Comparison of ENCODE assay signal across 27 mouse cellular contexts in the genomic region with DNA sequence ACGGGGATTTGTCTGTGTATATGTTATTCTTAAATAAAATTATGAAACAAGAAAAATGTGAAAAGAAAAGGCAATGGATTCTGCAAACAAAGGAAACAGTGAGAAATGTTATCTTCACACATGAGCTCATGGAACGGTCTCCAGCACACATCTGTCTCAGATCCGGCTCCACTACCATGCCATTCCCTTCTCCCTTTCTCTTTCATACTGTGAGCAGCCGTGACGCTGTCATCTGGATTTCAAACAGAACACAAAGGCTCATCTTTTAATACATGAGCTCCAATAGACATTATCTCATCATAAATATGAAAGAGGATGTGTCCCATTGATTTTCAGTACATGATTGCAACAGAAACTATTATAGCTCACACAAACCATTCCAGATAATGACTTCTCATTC.
A peak's percentile ranks its signal among the peaks of the same experiment; 100 is the strongest.
DNase-seq lines count a peak whose midpoint lies in the region; ATAC-seq and TF ChIP-seq lines count a peak whose summit lies in the region.
"Had no signal": no experiment of that assay in that cellular context is flagged by ENCODE, and none has a peak within 500 bp of the region (broad histone marks: within the 10 kb centered on the region; RNA-seq: fewer than 3 reads in every experiment).

No protein-coding gene starts in this region.

- no peak for TF ChIP-seq POLR2A in brain, embryonic 14.5 days (IDR thresholded peaks at IDR 0.05; ENCODE audit: borderline replicate concordance, extremely low read depth, insufficient read depth, insufficient read length, poor library complexity, severe bottlenecking)

- peaks cover 7% of the 10 kb centered on the region for H3K9me3 ChIP-seq in hindbrain, embryonic 13.5 days
- H3K9me3 ChIP-seq in hindbrain, embryonic 16.5 days (ENCODE audit: control insufficient read depth, low read length), result peaks cover 6% of the 10 kb centered on the region
- peaks cover 7% of the 10 kb centered on the region for H3K9me3 ChIP-seq in midbrain, embryonic 13.5 days
- peaks cover 8% of the 10 kb centered on the region for H3K9me3 ChIP-seq in midbrain, embryonic 10.5 days (replicated peaks)
- 0 out of 2 replicates have a peak, but pooled peaks cover 3% of the 10 kb centered on the region for H3K9me3 ChIP-seq in midbrain, embryonic 15.5 days

- no peak for ATAC-seq in hindbrain, embryonic 13.5 days (ENCODE audit: low FRiP score)
- ATAC-seq in hindbrain, embryonic 16.5 days, result no peak
- ATAC-seq in midbrain, embryonic 13.5 days, result no peak
- 0 out of 2 replicates have a peak, but pooled peaks have one; percentile 58 for ATAC-seq in midbrain, embryonic 15.5 days (replicated peaks)
- ATAC-seq: CD4-positive, CD25-positive, alpha-beta regulatory T cell, adult 4 months; forebrain, embryonic 13.5 days; hindbrain, postnatal 0 days; inflammation-experienced regulatory T-cells, adult 6 months; intestine, postnatal 0 days had no signal

- H3K9ac ChIP-seq in hindbrain, embryonic 13.5 days, result no peak overlapping the region
- H3K9ac ChIP-seq in hindbrain, embryonic 16.5 days (ENCODE audit: low read depth, low read length), result no peak overlapping the region
- H3K9ac ChIP-seq in midbrain, embryonic 13.5 days (replicated peaks), result no peak overlapping the region
- H3K9ac ChIP-seq in midbrain, embryonic 15.5 days, result no peak overlapping the region
- H3K9ac ChIP-seq: embryonic facial prominence, embryonic 13.5 days; forebrain, embryonic 13.5 days had no signal

- no peak overlapping the region for H3K4me2 ChIP-seq in hindbrain, embryonic 13.5 days
- no peak overlapping the region for H3K4me2 ChIP-seq in hindbrain, embryonic 16.5 days (ENCODE audit: low read length)
- no peak overlapping the region for H3K4me2 ChIP-seq in midbrain, embryonic 13.5 days (replicated peaks)
- H3K4me2 ChIP-seq in midbrain, embryonic 15.5 days, result no peak overlapping the region
- H3K4me2 ChIP-seq: embryonic facial prominence, embryonic 13.5 days; forebrain, embryonic 13.5 days; heart, embryonic 11.5 days had no signal

- peak overlapping the region; percentile 40; the same call in 1 of the 2 replicates for H3K27ac ChIP-seq in hindbrain, embryonic 13.5 days
- no peak overlapping the region for H3K27ac ChIP-seq in hindbrain, embryonic 16.5 days (ENCODE audit: low read depth, low read length)
- H3K27ac ChIP-seq in midbrain, embryonic 13.5 days, result peak overlapping the region; percentile 60
- H3K27ac ChIP-seq in midbrain, embryonic 10.5 days (replicated peaks), result no peak overlapping the region
- peak overlapping the region; percentile 35 for H3K27ac ChIP-seq in midbrain, embryonic 15.5 days
- H3K27ac ChIP-seq: embryonic facial prominence, embryonic 10.5 days; embryonic facial prominence, embryonic 13.5 days; gastrocnemius, adult 2 months; hindbrain, postnatal 0 days had no signal

- TF ChIP-seq CTCF in brain, embryonic 14.5 days (IDR thresholded peaks at IDR 0.05; ENCODE audit: borderline replicate concordance, extremely low read depth, insufficient read depth, insufficient read length), result no peak

- no peak overlapping the region for H3K4me3 ChIP-seq in hindbrain, embryonic 13.5 days
- no peak overlapping the region for H3K4me3 ChIP-seq in hindbrain, embryonic 16.5 days (ENCODE audit: low read length)
- no peak overlapping the region for H3K4me3 ChIP-seq in midbrain, embryonic 13.5 days (replicated peaks)
- no peak overlapping the region for H3K4me3 ChIP-seq in midbrain, embryonic 10.5 days
- no peak overlapping the region for H3K4me3 ChIP-seq in midbrain, embryonic 15.5 days
- H3K4me3 ChIP-seq: embryonic facial prominence, embryonic 10.5 days; embryonic facial prominence, embryonic 13.5 days; erythroblast, embryonic 14.5 days; forebrain, embryonic 13.5 days; gastrocnemius, adult 2 months; hindbrain, embryonic 10.5 days had no signal

- DNase-seq in midbrain, embryonic 10.5 days (ENCODE audit: low spot score), result no peak
- peak; percentile 59 for DNase-seq in brain, embryonic 14.5 days (ENCODE audit: low read depth)
- no peak for DNase-seq in heart, postnatal 4 days
- DNase-seq: adrenal gland, adult 2 months; adrenal gland, postnatal 14 days; cerebellum, adult 11-12 months; cerebellum, adult 8-10 months; cerebellum, postnatal 10 days; cerebellum, postnatal 36 days; embryo, embryonic 11 days; gastrocnemius, adult 2 months; gastrocnemius, postnatal 14 days; heart, adult 11 months had no signal

- 53% methylated on average over 5 of the region's 5 CpGs for WGBS in hindbrain, embryonic 13.5 days
- 48% methylated on average over 5 of the region's 5 CpGs for WGBS in hindbrain, embryonic 16.5 days
- 60% methylated on average over 5 of the region's 5 CpGs for WGBS in midbrain, embryonic 13.5 days
- 91% methylated on average over 5 of the region's 5 CpGs for WGBS in midbrain, embryonic 10.5 days
- 52% methylated on average over 5 of the region's 5 CpGs for WGBS in midbrain, embryonic 15.5 days

- no peaks in the 10 kb centered on the region for H3K27me3 ChIP-seq in hindbrain, embryonic 13.5 days
- no peaks in the 10 kb centered on the region for H3K27me3 ChIP-seq in hindbrain, embryonic 16.5 days (replicated peaks; ENCODE audit: control insufficient read depth, insufficient read depth, low read length)
- H3K27me3 ChIP-seq in midbrain, embryonic 13.5 days, result no peaks in the 10 kb centered on the region
- H3K27me3 ChIP-seq in midbrain, embryonic 10.5 days (ENCODE audit: low read depth, poor library complexity, severe bottlenecking), result no peaks in the 10 kb centered on the region
- no peaks in the 10 kb centered on the region for H3K27me3 ChIP-seq in midbrain, embryonic 15.5 days (replicated peaks)
- H3K27me3 ChIP-seq: embryonic facial prominence, embryonic 13.5 days; forebrain, embryonic 13.5 days had no signal

- H3K4me1 ChIP-seq in hindbrain, embryonic 13.5 days (replicated peaks), result peaks cover 3% of the 10 kb centered on the region; the same call in 1 of the 2 replicates
- H3K4me1 ChIP-seq in hindbrain, embryonic 16.5 days (ENCODE audit: control insufficient read depth, insufficient read depth, low read depth, low read length), result no peaks in the 10 kb centered on the region
- H3K4me1 ChIP-seq in midbrain, embryonic 13.5 days (replicated peaks), result peaks cover 4% of the 10 kb centered on the region
- H3K4me1 ChIP-seq in midbrain, embryonic 10.5 days, result no peaks in the 10 kb centered on the region; the same call in 1 of the 2 replicates
- peaks cover 4% of the 10 kb centered on the region; the same call in 1 of the 2 replicates for H3K4me1 ChIP-seq in midbrain, embryonic 15.5 days
- H3K4me1 ChIP-seq: embryonic facial prominence, embryonic 10.5 days; embryonic facial prominence, embryonic 13.5 days; forebrain, embryonic 13.5 days; hindbrain, embryonic 10.5 days had no signal

- peaks cover 6% of the 10 kb centered on the region for H3K36me3 ChIP-seq in hindbrain, embryonic 13.5 days
- H3K36me3 ChIP-seq in hindbrain, embryonic 16.5 days (ENCODE audit: control insufficient read depth, insufficient read depth, low read length), result peaks cover 6% of the 10 kb centered on the region; the same call in 1 of the 2 replicates
- 0 out of 2 replicates have a peak, but pooled peaks cover 3% of the 10 kb centered on the region for H3K36me3 ChIP-seq in midbrain, embryonic 13.5 days
- peaks cover 7% of the 10 kb centered on the region; the same call in 1 of the 2 replicates for H3K36me3 ChIP-seq in midbrain, embryonic 10.5 days
- H3K36me3 ChIP-seq in midbrain, embryonic 15.5 days (replicated peaks), result 0 out of 2 replicates have a peak, but pooled peaks cover 3% of the 10 kb centered on the region

Comparison
In these comparisons a context has a peak if more than half of its experiments do, and no peak if none do; other contexts are left out.
1. H3K27ac ChIP-seq: peak in hindbrain, embryonic 13.5 days (single experiment), midbrain, embryonic 13.5 days (single experiment) and midbrain, embryonic 15.5 days (single experiment); none in hindbrain, embryonic 16.5 days (single experiment) and midbrain, embryonic 10.5 days (single experiment).